Mouse (Mus musculus): ENCODE results near the gene Pcdh7. TPM values are rescaled to one million over a fixed set of nuclear protein-coding genes. Genes with fewer than 3 reads are reported as not detected.

The Pcdh7 gene
- total RNA-seq, 2 experiments from 2014 or later = 8.7 to 8.8 TPM

DNA sequence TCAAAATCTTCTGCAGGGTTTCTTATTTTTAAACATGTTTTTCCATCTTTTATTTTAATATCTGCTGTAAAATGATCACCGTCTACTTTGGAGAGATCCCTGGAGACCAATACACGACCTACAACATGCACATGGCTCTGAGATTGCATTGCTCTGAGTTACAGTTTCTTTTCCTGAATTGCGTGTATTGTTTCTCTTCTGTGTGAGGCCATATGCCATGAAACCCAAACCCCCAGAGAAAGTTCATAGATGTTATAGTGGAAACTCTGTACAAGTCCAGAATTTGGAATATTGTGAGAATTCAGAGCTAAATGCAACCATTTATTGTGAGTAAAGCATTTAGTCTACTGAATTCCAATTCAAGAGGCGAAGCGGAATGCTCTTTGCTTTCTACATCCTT, 203.4 kb downstream of the Pcdh7 start:
- DNase-seq = no peak

GRCm38 (mm10) chr5:57931331-57931730, 213.6 kb downstream of the Pcdh7 start:
- no peak for DNase-seq

DNA sequence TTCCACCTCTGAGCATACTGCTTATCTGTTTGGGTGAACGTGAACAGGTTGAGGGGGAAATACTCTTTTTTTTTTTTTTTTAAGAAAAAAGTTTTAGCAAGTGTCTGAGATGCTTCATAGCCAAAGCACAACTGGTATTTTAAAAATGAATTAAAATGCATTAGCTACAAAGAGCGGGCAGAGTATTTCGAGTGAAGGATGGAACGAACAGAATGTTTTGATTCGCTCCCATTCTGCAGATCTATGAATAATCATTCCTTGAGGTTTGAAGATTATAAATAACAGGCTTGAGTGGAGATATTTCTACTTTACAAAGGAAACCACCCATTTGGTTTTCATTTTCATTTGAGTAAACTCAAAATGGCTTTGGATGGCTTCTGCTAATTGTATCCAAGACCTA, 214.0 kb downstream of the Pcdh7 start:
- DNase-seq = no peak

DNA sequence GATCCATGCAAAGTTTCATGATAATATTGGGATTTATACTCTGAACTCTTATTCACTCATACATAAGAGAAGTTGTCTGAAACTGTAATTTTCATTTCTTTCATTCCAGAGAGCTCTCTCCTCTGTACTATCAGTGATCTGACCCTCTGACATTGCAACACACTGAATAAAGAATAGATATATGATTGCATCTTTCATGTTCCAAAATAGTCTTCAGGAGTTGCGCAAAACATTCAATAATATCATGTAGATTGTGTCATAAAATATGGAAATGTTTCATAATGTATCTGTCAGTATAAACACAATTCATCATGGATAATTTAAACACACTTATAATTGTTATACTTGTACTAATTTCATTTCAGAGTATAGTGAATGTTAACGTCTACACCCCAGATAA, 216.9 kb downstream of the Pcdh7 start:
- DNase-seq = no peak

DNA sequence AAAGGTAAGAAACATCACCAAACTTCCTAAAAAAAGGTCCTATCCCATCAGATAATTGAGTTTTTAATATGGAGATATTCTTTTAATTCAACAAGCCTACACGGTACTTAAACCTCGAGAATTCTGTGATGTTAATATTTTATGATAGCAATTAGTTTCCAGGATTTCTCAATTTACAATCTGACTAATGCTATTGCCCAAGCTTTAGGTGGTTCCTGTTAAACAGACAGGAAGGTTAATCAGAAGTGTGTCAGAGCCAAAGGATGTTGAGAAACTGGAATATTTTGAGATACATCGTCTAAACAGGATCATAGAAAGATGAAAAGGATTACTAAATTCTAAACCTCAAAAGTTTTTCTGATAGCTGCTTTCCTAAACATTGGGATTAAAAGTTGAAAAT, 222.7 kb downstream of the Pcdh7 start:
- DNase-seq = no peak

DNA sequence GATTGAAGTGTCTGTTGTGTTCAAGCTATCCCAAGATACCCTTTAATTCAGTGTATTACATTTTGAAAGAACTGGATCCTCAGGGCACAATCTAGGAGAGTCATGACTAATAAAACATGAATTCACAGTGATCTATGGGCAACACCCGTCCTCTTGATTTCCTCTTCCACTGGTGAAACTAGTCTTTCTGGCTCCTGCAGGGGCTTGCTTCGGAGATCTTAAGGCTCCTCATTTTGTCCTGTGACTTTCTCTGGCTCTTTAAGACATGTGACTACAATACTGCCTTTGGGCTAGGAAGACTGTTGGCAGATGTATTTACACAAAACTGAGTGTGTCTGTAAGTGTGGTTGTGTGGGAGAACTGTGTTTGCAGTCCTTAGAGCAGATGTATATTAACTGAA, 225.4 kb downstream of the Pcdh7 start:
- no peak for DNase-seq

- no peak for DNase-seq
Observed at GRCm38 (mm10) chr5:57943611-57944010, 225.8 kb downstream of the Pcdh7 start.

- DNase-seq = peak; percentile 2
Observed at GRCm38 (mm10) chr5:57945419-57945818, 227.7 kb downstream of the Pcdh7 start.

GRCm38 (mm10) chr5:57959317-57959716, 241.6 kb downstream of the Pcdh7 start:
- DNase-seq = no peak

DNA sequence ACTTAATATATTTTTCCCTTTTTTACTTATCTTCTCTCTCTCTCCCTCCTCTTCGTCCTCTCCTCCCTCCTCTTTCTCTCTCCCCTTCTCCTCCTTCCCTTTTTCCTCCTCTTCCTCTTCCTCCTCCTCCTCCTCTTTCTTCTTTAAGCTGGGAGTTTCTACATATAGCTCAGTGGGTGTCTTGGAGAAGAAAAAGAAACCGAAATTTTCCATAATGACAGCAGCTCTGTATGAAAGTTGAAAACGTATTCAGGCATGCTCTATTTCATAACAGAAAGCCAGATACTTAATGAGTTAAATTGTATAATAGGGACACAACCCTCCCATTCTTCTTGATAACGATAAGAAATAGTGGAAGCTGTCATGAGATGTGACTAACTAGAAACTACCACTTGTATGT, 246.0 kb downstream of the Pcdh7 start:
- DNase-seq = no peak

DNA sequence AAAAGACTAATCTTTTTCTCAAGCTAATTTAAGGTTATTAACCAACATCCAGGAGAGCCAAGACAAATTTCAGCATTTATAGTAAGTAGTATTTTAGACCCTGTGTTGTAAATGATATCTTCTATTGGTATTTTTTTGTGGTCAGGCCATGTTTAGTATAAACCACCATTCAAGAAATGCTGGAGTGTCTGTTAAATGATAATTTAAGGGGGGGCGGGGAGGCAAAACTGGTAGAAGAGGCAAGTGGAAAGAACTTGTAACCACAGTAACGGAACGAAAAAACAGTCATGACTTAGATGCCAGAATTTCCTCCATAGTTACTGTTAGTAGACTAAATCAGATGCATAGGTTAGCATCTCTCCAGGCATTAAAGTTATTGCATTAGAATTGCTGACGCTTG, 246.4 kb downstream of the Pcdh7 start:
- DNase-seq = no peak

DNA sequence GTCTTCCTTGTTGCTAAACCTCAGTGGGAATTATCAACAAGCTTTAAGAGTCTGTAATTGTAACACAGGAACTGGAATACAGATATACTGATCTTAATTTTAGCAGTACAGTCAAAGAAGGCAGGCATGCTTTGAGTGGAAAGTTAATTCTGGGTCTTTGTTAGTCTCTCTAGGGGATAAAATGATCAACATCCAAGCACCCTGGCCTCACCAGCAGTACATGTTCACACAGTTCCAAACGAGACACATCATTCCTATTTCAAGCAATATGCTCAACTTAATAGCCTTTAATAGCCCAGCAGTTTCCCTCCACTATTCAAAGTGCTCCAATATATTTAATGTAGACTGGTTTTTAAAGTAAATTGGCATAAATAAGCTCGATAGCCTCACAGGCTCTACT, 275.8 kb downstream of the Pcdh7 start:
- no peak for DNase-seq

GRCm38 (mm10) chr5:58021331-58021730, 303.6 kb downstream of the Pcdh7 start:
- DNase-seq = no peak

DNA sequence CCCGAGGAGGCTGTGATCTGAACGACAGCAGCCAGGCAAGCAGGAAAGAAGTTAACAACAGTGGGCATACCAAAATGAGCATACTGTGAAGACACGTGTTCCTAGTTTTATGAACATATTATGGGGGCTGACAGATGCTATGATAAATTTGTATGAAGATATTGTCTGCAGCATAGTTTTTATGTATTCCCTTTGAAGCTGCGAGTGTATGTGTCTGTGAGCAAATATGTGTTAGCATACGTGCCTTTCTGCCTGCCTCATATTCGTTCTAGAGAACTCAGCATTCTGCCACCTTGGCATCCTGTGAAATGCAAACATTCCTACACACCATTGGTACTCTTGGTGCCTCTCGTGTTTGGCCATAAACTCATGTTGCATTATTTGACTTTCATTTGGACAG, 307.4 kb downstream of the Pcdh7 start:
- no peak for DNase-seq

- no peak for DNase-seq
Observed at GRCm38 (mm10) chr5:58025759-58026158, 308.0 kb downstream of the Pcdh7 start.

- DNase-seq = no peak
Observed at GRCm38 (mm10) chr5:58039875-58040274, 322.1 kb downstream of the Pcdh7 start.

- no peak for DNase-seq
Observed at GRCm38 (mm10) chr5:58044216-58044615, 326.4 kb downstream of the Pcdh7 start.

DNA sequence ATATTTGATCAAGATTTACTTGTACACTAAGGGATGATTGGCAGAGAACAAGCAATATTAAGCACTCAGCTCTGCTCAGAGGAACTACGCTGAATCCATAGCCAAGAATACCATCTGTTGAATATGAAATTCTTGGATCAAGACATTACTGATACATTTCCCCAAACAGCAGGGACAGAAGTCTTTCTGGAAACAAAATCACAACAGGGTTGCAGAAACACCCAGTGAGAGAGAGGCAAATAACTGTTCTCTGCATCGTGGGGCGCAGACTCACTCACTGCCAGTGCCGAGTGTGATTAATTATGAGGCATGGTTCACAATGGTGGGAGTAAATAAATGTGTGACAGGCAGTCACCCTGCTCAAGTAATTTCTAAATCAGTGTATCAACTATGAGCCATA, 363.3 kb downstream of the Pcdh7 start:
- DNase-seq = no peak

DNA sequence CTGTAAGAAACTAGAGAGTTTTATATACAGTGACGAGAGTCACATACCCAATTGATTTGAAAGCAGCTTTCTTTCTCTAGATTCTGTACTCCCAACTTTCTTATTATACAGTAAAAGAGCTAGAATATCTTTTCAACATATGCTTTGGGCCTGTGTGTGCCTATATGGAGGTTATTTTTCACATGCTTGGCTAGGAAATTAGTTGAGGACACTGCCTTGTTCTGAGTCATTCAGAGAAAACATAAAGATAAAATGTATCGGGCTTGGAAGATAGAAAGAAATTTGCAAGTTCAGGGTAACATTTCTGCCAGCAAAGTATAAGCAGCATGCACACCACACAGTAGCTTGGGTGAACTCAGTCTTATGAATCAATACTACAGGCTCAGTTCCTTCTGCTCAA, 364.5 kb downstream of the Pcdh7 start:
- DNase-seq = no peak

- no peak for DNase-seq
Observed at GRCm38 (mm10) chr5:58083056-58083455, 365.3 kb downstream of the Pcdh7 start.

DNA sequence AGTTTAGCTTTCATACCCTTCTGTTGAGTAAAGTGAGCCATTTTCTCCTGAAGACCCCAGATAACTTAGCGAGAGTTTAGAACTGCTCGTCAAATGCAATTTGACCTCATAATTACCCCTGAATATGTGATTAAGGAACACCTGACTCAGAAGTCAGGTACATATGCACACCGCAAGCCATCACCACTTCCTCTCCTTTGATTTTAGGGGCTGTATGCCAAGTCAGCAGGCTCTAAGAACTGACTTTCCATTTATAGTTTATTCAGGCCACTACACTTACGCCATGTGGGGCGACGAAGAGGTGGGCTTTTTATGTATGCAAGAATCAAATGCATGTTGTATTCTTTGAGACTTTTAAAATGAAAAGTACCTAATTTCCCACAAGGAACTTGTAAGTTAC, 366.2 kb downstream of the Pcdh7 start:
- no peak for DNase-seq

DNA sequence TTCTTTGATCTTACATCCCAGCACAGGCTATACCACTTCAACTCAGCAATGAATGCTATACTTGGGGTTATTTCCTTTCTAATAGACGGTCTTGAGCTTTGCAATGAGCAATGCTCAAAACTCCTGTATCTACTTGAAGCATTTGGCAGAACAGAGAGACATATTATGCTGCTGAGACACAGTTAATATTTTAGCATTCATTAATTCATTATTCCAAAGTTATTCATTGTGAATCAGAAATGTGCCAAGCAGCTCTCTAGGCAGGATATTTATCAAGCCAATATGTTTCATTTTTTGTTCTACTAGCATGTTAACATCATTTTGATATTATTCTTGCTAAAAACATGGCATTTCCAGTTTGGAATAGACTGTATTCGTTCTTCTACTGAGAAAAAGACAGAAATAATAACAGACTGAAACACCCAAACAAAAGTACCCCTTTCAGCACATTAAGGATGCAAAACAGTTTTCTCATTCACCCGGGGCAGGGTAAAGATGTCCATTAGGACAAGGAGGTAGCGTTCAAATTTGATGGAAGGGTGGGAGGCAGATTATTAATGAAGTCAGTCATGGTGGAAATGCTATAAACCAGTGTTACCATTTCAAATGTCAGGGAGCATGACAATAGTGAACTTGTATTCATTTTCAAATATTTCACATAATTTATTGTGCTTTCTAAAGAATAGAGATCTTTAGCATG, 391.0 kb downstream of the Pcdh7 start:
- DNase-seq = no peak

DNA sequence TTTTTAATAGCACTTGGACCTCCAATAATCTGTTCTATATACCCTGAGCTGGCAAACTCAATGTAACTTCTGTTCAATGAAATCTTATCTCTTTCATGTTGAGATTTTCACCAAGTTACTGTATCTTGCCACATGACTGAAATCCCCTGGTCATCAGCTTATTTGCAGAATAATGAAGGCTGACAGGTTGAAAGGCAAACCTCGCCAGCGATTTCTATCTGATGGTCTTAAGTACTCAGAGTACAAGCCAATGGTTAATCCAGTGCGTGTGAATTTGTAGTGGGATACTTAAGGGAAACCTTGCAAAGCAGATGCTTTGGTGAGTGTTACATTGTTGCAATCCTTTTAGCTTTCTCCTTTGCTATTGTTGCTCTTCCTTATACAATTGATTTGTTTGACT, 398.3 kb downstream of the Pcdh7 start:
- no peak for DNase-seq

GRCm38 (mm10) chr5:58117896-58118295, 400.1 kb downstream of the Pcdh7 start:
- DNase-seq = no peak

Data from adrenal gland, postnatal 10 days (tissue).